Comparison of ENCODE assay signal across 11 mouse cellular contexts in the genomic region with DNA sequence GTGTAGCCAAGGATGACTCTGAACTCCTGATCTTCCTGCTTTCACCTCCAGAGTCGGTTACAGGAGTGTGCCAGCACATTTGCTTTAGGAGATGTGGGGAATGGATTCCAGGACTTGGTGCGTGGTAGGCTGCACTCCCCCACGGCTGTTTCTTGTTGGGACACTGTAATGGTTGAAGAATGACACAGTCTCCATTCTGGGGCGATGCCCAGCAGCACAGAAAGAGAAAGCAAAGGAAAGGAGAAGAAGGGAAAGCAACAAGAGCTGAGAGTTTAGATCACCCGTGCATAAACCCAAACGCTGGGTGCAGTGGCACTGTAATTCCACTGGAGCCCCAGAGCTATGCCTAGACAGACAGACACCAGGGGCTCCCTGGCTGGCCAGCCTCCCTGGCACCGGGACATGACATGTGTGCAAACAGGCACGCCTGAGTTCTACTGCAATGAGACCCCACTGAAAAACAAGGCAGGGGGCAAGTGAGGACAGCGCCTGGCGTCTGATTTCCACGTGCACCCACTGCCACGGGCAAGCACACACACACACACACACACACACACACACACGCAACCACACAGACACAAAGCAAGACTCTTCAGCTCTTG.
DNase-seq lines count a peak whose midpoint lies in the region; ATAC-seq and TF ChIP-seq lines count a peak whose summit lies in the region.
"Had no signal": no experiment of that assay in that cellular context is flagged by ENCODE, and none has a peak within 500 bp of the region (broad histone marks: within the 10 kb centered on the region; RNA-seq: fewer than 3 reads in every experiment).

No protein-coding gene starts in this region.

- intact Hi-C loops in heart, adult 2 months (cut with DNase I), result no loop called here

- no peak for DNase-seq in heart, adult 2 months
- DNase-seq in lung, postnatal 0 days (ENCODE audit: low spot score), result no peak
- DNase-seq in lung, postnatal 25 days (ENCODE audit: low spot score), result no peak
- peak; percentile 12 for DNase-seq in fibroblast of lung, adult 2 months (ENCODE audit: low read depth)
- DNase-seq in cerebellum, adult 9-10 months, result no peak
- DNase-seq: cerebellum, adult 9-11 months; right cerebral cortex, postnatal 4 days had no signal

- 62% methylated on average over 13 of the region's 13 CpGs for WGBS in heart, embryonic 16.5 days
- WGBS in heart, adult 2 months, result 56% methylated on average over 13 of the region's 13 CpGs
- 51% methylated on average over 12 of the region's 13 CpGs for WGBS in lung, postnatal 0 days
- 59% methylated on average over 13 of the region's 13 CpGs for WGBS in stomach, embryonic 16.5 days

- no peaks in the 10 kb centered on the region for H3K27me3 ChIP-seq in heart, embryonic 16.5 days (ENCODE audit: control insufficient read depth, insufficient read depth, low read length)
- no peaks in the 10 kb centered on the region for H3K27me3 ChIP-seq in heart, adult 2 months (ENCODE audit: control insufficient read depth, insufficient read depth, low read length)
- H3K27me3 ChIP-seq in lung, postnatal 0 days (replicated peaks; ENCODE audit: insufficient read depth, low read length), result no peaks in the 10 kb centered on the region
- no peaks in the 10 kb centered on the region for H3K27me3 ChIP-seq in stomach, embryonic 16.5 days (ENCODE audit: control insufficient read depth, insufficient read depth, low read length)
- H3K27me3 ChIP-seq: hindbrain, embryonic 15.5 days had no signal

- no peak for ATAC-seq in heart, embryonic 16.5 days (replicated peaks; ENCODE audit: extremely low read depth, insufficient read depth, low FRiP score)
- ATAC-seq in lung, postnatal 0 days, result no peak
- no peak for ATAC-seq in stomach, embryonic 16.5 days (ENCODE audit: insufficient read depth, low FRiP score)

- no peaks in the 10 kb centered on the region for H3K79me2 ChIP-seq in heart, adult 2 months (replicated peaks; ENCODE audit: control insufficient read depth, insufficient read depth, low read length)

- TF ChIP-seq CTCF in heart, adult 2 months (IDR thresholded peaks at IDR 0.05), result no peak
- TF ChIP-seq CTCF in lung, postnatal 0 days (IDR thresholded peaks at IDR 0.05), result peak; percentile 11; the same call in 1 of the 2 replicates

- H3K36me3 ChIP-seq in heart, embryonic 16.5 days (ENCODE audit: control insufficient read depth, insufficient read depth), result no peaks in the 10 kb centered on the region
- H3K36me3 ChIP-seq in heart, adult 2 months (ENCODE audit: control insufficient read depth, insufficient read depth, low read length), result no peaks in the 10 kb centered on the region
- no peaks in the 10 kb centered on the region for H3K36me3 ChIP-seq in lung, postnatal 0 days (ENCODE audit: insufficient read depth, low read length)
- no peaks in the 10 kb centered on the region for H3K36me3 ChIP-seq in stomach, embryonic 16.5 days (ENCODE audit: control insufficient read depth, insufficient read depth, low read length)
- H3K36me3 ChIP-seq: G1E; hindbrain, embryonic 15.5 days had no signal

- H3K4me2 ChIP-seq in heart, embryonic 16.5 days (ENCODE audit: low read depth, low read length), result no peak overlapping the region
- no peak overlapping the region for H3K4me2 ChIP-seq in lung, postnatal 0 days (replicated peaks; ENCODE audit: low read depth, low read length)
- no peak overlapping the region for H3K4me2 ChIP-seq in stomach, embryonic 16.5 days (ENCODE audit: low read depth, low read length)
- H3K4me2 ChIP-seq: hindbrain, embryonic 15.5 days had no signal

- H3K4me1 ChIP-seq in heart, embryonic 16.5 days (ENCODE audit: control insufficient read depth, insufficient read depth, low read length), result peaks cover 28% of the 10 kb centered on the region
- H3K4me1 ChIP-seq in heart, adult 2 months (ENCODE audit: control insufficient read depth, insufficient read depth, low read length), result peaks cover 4% of the 10 kb centered on the region
- no peaks in the 10 kb centered on the region for H3K4me1 ChIP-seq in lung, postnatal 0 days (ENCODE audit: insufficient read depth, low read depth, low read length)
- peaks cover 46% of the 10 kb centered on the region for H3K4me1 ChIP-seq in stomach, embryonic 16.5 days (ENCODE audit: control insufficient read depth, insufficient read depth, low read length)

- TF ChIP-seq POLR2A in heart, adult 2 months (IDR thresholded peaks at IDR 0.05; ENCODE audit: insufficient read depth, low read depth, low read length), result no peak

- no peaks in the 10 kb centered on the region for H3K9me3 ChIP-seq in heart, embryonic 16.5 days (replicated peaks; ENCODE audit: control insufficient read depth, low read length)
- no peaks in the 10 kb centered on the region for H3K9me3 ChIP-seq in lung, postnatal 0 days (ENCODE audit: low read length)
- H3K9me3 ChIP-seq in stomach, embryonic 16.5 days (replicated peaks; ENCODE audit: control insufficient read depth, low read length), result no peaks in the 10 kb centered on the region
- H3K9me3 ChIP-seq: G1E; hindbrain, embryonic 15.5 days had no signal

- peak overlapping the region; percentile 35; the same call in 1 of the 2 replicates for H3K27ac ChIP-seq in heart, embryonic 16.5 days (ENCODE audit: low read length)
- H3K27ac ChIP-seq in heart, adult 2 months, result no peak overlapping the region
- no peak overlapping the region for H3K27ac ChIP-seq in lung, postnatal 0 days (ENCODE audit: low read length)
- peak overlapping the region; percentile 67 for H3K27ac ChIP-seq in stomach, embryonic 16.5 days (ENCODE audit: low read length)
- H3K27ac ChIP-seq: hindbrain, embryonic 15.5 days had no signal

- H3K4me3 ChIP-seq in heart, embryonic 16.5 days (ENCODE audit: low read length), result no peak overlapping the region
- no peak overlapping the region for H3K4me3 ChIP-seq in heart, adult 2 months
- no peak overlapping the region for H3K4me3 ChIP-seq in lung, postnatal 0 days (ENCODE audit: low read depth, low read length)
- H3K4me3 ChIP-seq in stomach, embryonic 16.5 days (replicated peaks; ENCODE audit: low read length), result no peak overlapping the region
- H3K4me3 ChIP-seq: hindbrain, embryonic 15.5 days had no signal

- TF ChIP-seq EP300 in heart, adult 2 months (IDR thresholded peaks at IDR 0.05; ENCODE audit: insufficient read depth, low read depth, low read length), result no peak
- no peak for TF ChIP-seq EP300 in lung, postnatal 0 days (IDR thresholded peaks at IDR 0.05)

- no peak overlapping the region for H3K9ac ChIP-seq in heart, embryonic 16.5 days (ENCODE audit: low read length)
- no peak overlapping the region for H3K9ac ChIP-seq in heart, adult 2 months (ENCODE audit: low read depth, low read length)
- H3K9ac ChIP-seq in lung, postnatal 0 days (replicated peaks; ENCODE audit: low read depth), result no peak overlapping the region
- no peak overlapping the region for H3K9ac ChIP-seq in stomach, embryonic 16.5 days (ENCODE audit: low read length)
- H3K9ac ChIP-seq: hindbrain, embryonic 15.5 days had no signal

Comparison
In these comparisons a context has a peak if more than half of its experiments do, and no peak if none do; other contexts are left out.
1. H3K27ac ChIP-seq: peak in heart, embryonic 16.5 days (single experiment) and stomach, embryonic 16.5 days (single experiment); none in heart, adult 2 months (single experiment) and lung, postnatal 0 days (single experiment).